Mouse (Mus musculus) liver, postnatal 0 days (tissue): Measurements from ENCODE around the gene Phactr2. TPM values are rescaled to one million over a fixed set of nuclear protein-coding genes. Genes with fewer than 3 reads are reported as not detected.

ENCODE experiments used
- ATAC-seq: fragments of 200-750 bp; cut with Nextera tagmentation; 2 replicates; pipeline ENCODE4 v1.8.0; 2017; ENCODE audit warnings: mild to moderate bottlenecking, moderate library complexity
- DNase-seq: peaks from one replicate; pipeline ENCODE4 v3.0.0-alpha.2; 2016
- H3K27ac ChIP-seq: fragments of 300-500 bp; sonication (generic); 2 replicates; pipeline ENCODE4 v1.5.1; 2014; ENCODE audit warnings: antibody characterized with exemption, moderate library complexity, mild to moderate bottlenecking, low read depth
- H3K27me3 ChIP-seq: fragments of 300-500 bp; sonication (generic); 2 replicates; pipeline ENCODE4 v1.6.1; 2014; ENCODE audit warnings: low read length, control low read depth, mixed read lengths; ENCODE audit not compliant: insufficient read depth
- H3K36me3 ChIP-seq: fragments of 300-500 bp; sonication (generic); replicated peaks from 2 replicates; pipeline ENCODE4 v1.6.1; 2014; ENCODE audit warnings: mild to moderate bottlenecking, control low read depth, low read length, moderate library complexity, mixed read lengths; ENCODE audit not compliant: insufficient read depth
- H3K4me1 ChIP-seq: fragments of 300-500 bp; sonication (generic); 2 replicates; pipeline ENCODE4 v1.6.1; 2014; ENCODE audit warnings: antibody characterized with exemption, mild to moderate bottlenecking, control low read depth; ENCODE audit not compliant: insufficient read depth
- H3K4me2 ChIP-seq: fragments of 300-500 bp; sonication (generic); 2 replicates; pipeline ENCODE4 v1.6.1; 2014; ENCODE audit warnings: low read depth, mild to moderate bottlenecking, low read length, moderate library complexity, mixed read lengths
- H3K4me3 ChIP-seq: fragments of 300-500 bp; sonication (generic); 2 replicates; pipeline ENCODE4 v1.5.1; 2014; ENCODE audit warnings: low read depth, low read length
- H3K9ac ChIP-seq: fragments of 300-500 bp; sonication (generic); replicated peaks from 2 replicates; pipeline ENCODE4 v1.6.1; 2014; ENCODE audit warnings: mild to moderate bottlenecking, moderate library complexity
- H3K9me3 ChIP-seq: fragments of 300-500 bp; sonication (generic); 2 replicates; pipeline ENCODE4 v1.6.1; 2016; ENCODE audit warnings: mild to moderate bottlenecking, control low read depth, low read length, mixed read lengths
- CTCF ChIP-seq: sonication (generic); IDR thresholded peaks from 2 replicates; pipeline ENCODE4 v1.5.1; 2016; ENCODE audit warnings: antibody characterized with exemption, low read depth
- EP300 ChIP-seq: IDR thresholded peaks from 2 replicates; pipeline ENCODE4 v1.6.1; 2016; ENCODE audit warnings: antibody characterized with exemption, low read depth, mild to moderate bottlenecking
- WGBS: fragments of 180-500 bp; shearing (Covaris S2); extraction: QIAGEN DNeasy Blood & Tissue Kit; methylation state at CpG from one replicate; pipeline ENCODE4 v1.1.7; 2014; ENCODE audit not compliant: insufficient replicate concordance; 5-methylcytosine and 5-hydroxymethylcytosine counted together
- polyA plus RNA-seq: library from polyadenylated mRNA; unstranded; fragments of >200 nt; fragmentation: Nextera tagmentation; extraction: Ambion mirVana; gene quantifications from 2 replicates; pipeline ENCODE4 v1.2.1, GENCODE M21; 2015

Gene Phactr2
- polyA plus RNA-seq, 1 experiment from 2014 or later: 4.9 TPM

- H3K27ac ChIP-seq: no peak overlapping the region
- H3K4me2 ChIP-seq: no peak overlapping the region
- ATAC-seq: no peak
- H3K9ac ChIP-seq: no peak overlapping the region
- no peak overlapping the region for H3K4me3 ChIP-seq
- no peak for DNase-seq
- no peak for TF ChIP-seq EP300
- TF ChIP-seq CTCF: no peak
- H3K9me3 ChIP-seq: no peaks in the 10 kb centered on the region
- H3K36me3 ChIP-seq: no peaks in the 10 kb centered on the region
- H3K4me1 ChIP-seq: peaks cover 6% of the 10 kb centered on the region; the same call in 1 of the 2 replicates
- WGBS: 76% methylated on average over 6 of the region's 6 CpGs
- H3K27me3 ChIP-seq: no peaks in the 10 kb centered on the region
These were observed 173.6 kb downstream of the Phactr2 start for GRCm38 (mm10) chr10:13300601-13301000.

GRCm38 (mm10) chr10:13300196-13300595 lies 174.0 kb downstream of the Phactr2 start:
- 72% methylated on average over 6 of the region's 6 CpGs for WGBS
- 0 out of 2 replicates have a peak overlapping the region, but pooled peaks have one; percentile 4 for H3K27ac ChIP-seq
- no peak for ATAC-seq

GRCm38 (mm10) chr10:13294886-13295285 lies 179.3 kb downstream of the Phactr2 start:
- TF ChIP-seq CTCF (no peak), EP300 (no peak)

More at GRCm38 (mm10) chr10:13300196-13300595, 174.0 kb downstream of the Phactr2 start:
- Histone ChIP-seq H3K4me3 (no peak overlapping the region), H3K9me3 (no peaks in the 10 kb centered on the region), H3K36me3 (no peaks in the 10 kb centered on the region), H3K9ac (no peak overlapping the region), H3K27me3 (no peaks in the 10 kb centered on the region), H3K4me1 (peaks cover 6% of the 10 kb centered on the region; the same call in 1 of the 2 replicates), H3K4me2 (no peak overlapping the region)
- DNase-seq: no peak
- TF ChIP-seq EP300: no peak
- TF ChIP-seq CTCF: no peak

GRCm38 (mm10) chr10:13292026-13292425 lies 182.2 kb downstream of the Phactr2 start:
- ATAC-seq: no peak
- WGBS: 63% methylated on average over 2 of the region's 2 CpGs
- no peak overlapping the region for H3K9ac ChIP-seq

More at GRCm38 (mm10) chr10:13294886-13295285, 179.3 kb downstream of the Phactr2 start:
- no peak overlapping the region for H3K4me3 ChIP-seq
- ATAC-seq (no peak), DNase-seq (no peak)
- H3K9ac ChIP-seq: no peak overlapping the region
- H3K36me3 ChIP-seq: no peaks in the 10 kb centered on the region
- no peak overlapping the region for H3K27ac ChIP-seq
- WGBS: 78% methylated on average over 2 of the region's 2 CpGs
- peaks cover 3% of the 10 kb centered on the region for H3K4me1 ChIP-seq
- no peaks in the 10 kb centered on the region for H3K9me3 ChIP-seq
- H3K27me3 ChIP-seq: no peaks in the 10 kb centered on the region
- H3K4me2 ChIP-seq: no peak overlapping the region

GRCm38 (mm10) chr10:13289252-13289961 lies 184.8 kb downstream of the Phactr2 start:
- no peak for ATAC-seq
- Histone ChIP-seq H3K4me3 (no peak overlapping the region), H3K4me2 (no peak overlapping the region), H3K27me3 (no peaks in the 10 kb centered on the region), H3K4me1 (no peaks in the 10 kb centered on the region), H3K36me3 (no peaks in the 10 kb centered on the region), H3K27ac (no peak overlapping the region), H3K9ac (no peak overlapping the region), H3K9me3 (no peaks in the 10 kb centered on the region)
- no peak for DNase-seq
- no peak for TF ChIP-seq CTCF
- no peak for TF ChIP-seq EP300
- WGBS: 77% methylated on average over 8 of the region's 8 CpGs

More at GRCm38 (mm10) chr10:13292026-13292425, 182.2 kb downstream of the Phactr2 start:
- DNase-seq: no peak
- Histone ChIP-seq H3K4me2 (no peak overlapping the region), H3K4me1 (no peaks in the 10 kb centered on the region; the same call in 1 of the 2 replicates), H3K4me3 (no peak overlapping the region), H3K36me3 (no peaks in the 10 kb centered on the region), H3K9me3 (no peaks in the 10 kb centered on the region), H3K27ac (no peak overlapping the region), H3K27me3 (no peaks in the 10 kb centered on the region)
- TF ChIP-seq CTCF (no peak), EP300 (no peak)

- TF ChIP-seq EP300 (no peak), CTCF (no peak)
- 82% methylated on average over 5 of the region's 5 CpGs for WGBS
- H3K4me3 ChIP-seq: no peak overlapping the region
- no peak for ATAC-seq
- H3K9me3 ChIP-seq: no peaks in the 10 kb centered on the region
- no peak overlapping the region for H3K27ac ChIP-seq
- no peaks in the 10 kb centered on the region for H3K27me3 ChIP-seq
- H3K9ac ChIP-seq: no peak overlapping the region
- DNase-seq: no peak
- no peaks in the 10 kb centered on the region for H3K4me1 ChIP-seq
- no peak overlapping the region for H3K4me2 ChIP-seq
- H3K36me3 ChIP-seq: no peaks in the 10 kb centered on the region
These were observed 185.9 kb downstream of the Phactr2 start for GRCm38 (mm10) chr10:13288296-13288695.

- no peaks in the 10 kb centered on the region for H3K4me1 ChIP-seq
- H3K27ac ChIP-seq: no peak overlapping the region
- no peak for ATAC-seq
- H3K36me3 ChIP-seq: no peaks in the 10 kb centered on the region
- no peak overlapping the region for H3K4me3 ChIP-seq
- TF ChIP-seq CTCF (no peak), EP300 (no peak)
- H3K9ac ChIP-seq: no peak overlapping the region
- H3K27me3 ChIP-seq: no peaks in the 10 kb centered on the region
- no peak overlapping the region for H3K4me2 ChIP-seq
- no peak for DNase-seq
- 65% methylated on average over 4 of the region's 4 CpGs for WGBS
- no peaks in the 10 kb centered on the region for H3K9me3 ChIP-seq
These were observed 190.8 kb downstream of the Phactr2 start for GRCm38 (mm10) chr10:13283441-13283840.
